Mouse (Mus musculus) gastrocnemius, postnatal 10 days (tissue): ENCODE measurements around the gene Prss16. TPM values are rescaled to one million over a fixed set of nuclear protein-coding genes. Genes with fewer than 3 reads are reported as not detected.

Experiments
- DNase-seq: peaks from one replicate; pipeline ENCODE4 v3.0.0; 2021; ENCODE audit warnings: mixed read lengths
- microRNA-seq, 2 experiments: library from miRNA; unstranded; fragments of <30 nt; microRNA quantifications; one replicate each; pipeline ENCODE4 v1.2.0; 2021
- total RNA-seq, 2 experiments: library from RNA; stranded (reverse); gene quantifications; 2 replicates each; pipeline ENCODE4 v1.2.3; 2021

The Prss16 gene
- total RNA-seq, 2 experiments from 2014 or later: not detected

DNA sequence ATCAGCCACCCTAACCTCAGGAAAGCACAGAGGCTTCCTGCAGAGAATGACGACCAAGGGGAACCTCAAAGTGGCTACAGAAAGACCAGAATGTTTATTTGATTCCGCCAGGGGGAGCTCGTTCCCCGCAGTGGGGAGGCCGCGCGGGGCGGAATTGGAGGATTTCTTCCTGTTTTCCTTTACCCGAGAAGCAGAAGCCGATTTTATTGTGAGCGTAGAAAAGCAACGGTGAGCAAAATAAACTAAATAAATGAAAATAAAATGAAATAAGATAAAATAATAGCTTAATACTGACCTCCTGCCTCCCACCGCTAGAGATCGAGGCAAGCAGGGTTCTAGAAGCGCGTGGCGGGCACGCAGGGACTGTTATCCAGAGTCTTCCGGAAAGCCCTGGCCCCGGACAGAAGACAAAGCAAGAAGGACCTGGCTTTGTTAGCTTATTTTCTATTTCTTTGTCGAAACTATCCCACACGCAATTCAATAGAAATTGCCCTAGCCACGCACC lies 35.3 kb downstream of the Prss16 start:
- DNase-seq: peak; percentile 89

DNA sequence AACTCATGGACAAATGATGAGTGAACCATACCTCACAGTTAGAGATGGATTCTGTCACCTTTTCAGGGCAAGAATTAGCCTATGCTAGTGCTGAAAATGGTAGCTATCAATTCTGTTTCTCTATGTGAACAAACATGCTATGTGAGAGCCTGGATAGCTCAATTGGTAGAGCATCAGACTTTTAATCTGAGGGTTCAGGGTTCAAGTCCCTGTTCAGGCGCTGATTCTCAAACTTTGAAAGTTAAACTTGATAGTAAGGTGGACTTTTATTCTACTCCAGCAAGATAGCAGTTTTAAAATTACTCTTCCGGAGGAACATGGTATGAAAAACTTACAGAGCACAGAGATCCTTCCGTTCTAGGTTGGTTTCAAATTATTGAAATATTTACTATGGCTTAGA lies 37.9 kb downstream of the Prss16 start:
- DNase-seq: no peak

DNA sequence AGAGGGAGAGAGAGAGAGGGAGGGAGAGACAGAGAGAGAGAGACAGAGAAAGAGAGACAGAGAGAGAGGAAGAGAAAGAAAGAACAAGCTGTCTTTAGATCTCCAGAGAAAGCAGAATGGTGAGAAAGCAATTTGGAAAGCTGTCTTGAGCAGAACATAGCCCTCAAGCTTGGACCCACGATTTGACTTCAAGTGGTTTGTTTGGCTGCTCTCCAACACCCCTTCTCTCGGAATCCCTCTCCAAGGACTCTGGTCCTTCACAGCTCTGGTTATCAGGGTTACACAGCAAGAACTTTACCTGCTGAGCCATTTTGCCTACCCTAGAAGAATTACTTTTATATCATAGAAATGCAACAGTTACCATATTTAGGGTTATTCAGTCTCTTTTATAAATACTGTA lies 39.7 kb downstream of the Prss16 start:
- no peak for DNase-seq

DNA sequence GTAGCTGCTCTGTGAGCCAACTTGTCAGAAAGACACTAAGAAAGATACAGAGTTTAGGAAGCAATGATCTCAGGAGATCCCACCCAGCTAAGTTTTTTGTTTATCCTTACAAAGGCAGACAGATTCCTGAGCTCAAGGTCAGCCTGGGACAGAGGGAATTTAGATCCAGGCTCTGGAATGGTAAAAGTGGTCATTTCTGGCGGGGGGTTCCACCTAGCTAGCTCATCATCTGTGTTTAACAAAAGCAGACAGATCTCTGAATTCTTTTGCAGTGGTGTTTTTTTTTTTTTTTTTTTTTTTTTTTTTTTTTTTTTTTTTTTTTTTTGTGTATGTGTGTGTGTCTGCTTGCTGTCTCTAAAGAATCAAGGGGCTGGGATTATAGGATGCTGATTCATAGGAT lies 40.3 kb downstream of the Prss16 start:
- no peak for DNase-seq

Small RNA genes within 50 kb of the gene (microRNA-seq; reads per million reads assigned to microRNA genes)
- gene Gm44390 (0 reads per million in 2 experiments), gene Gm44486 (0 reads per million in 2 experiments)

Other genes starting within 250 kb of the Prss16 start
- 100 to 1,000 TPM; 122 to 129 TPM for gene Hist1h1b, start 229.1 kb downstream of the Prss16 start, total RNA-seq
- gene Hist1h3i, start 226.4 kb downstream of the Prss16 start, total RNA-seq: 100 to 1,000 TPM; 199 to 235 TPM
- gene Hist1h2an, start 222.5 kb downstream of the Prss16 start, total RNA-seq: 10 to 100 TPM; 37.8 to 38.8 TPM
- gene Hist1h2bp, start 222.3 kb downstream of the Prss16 start, total RNA-seq: 10 to 100 TPM; 78.8 to 79.4 TPM
- gene Hist1h2bq, start 199.5 kb downstream of the Prss16 start, total RNA-seq: 100 to 1,000 TPM; 140 to 150 TPM
- 100 to 1,000 TPM; 240 to 250 TPM for gene Hist1h2ao, start 199.3 kb downstream of the Prss16 start, total RNA-seq
- gene Hist1h4m, start 198.0 kb downstream of the Prss16 start, total RNA-seq: 100 to 1,000 TPM; 345 to 353 TPM
- 10 to 100 TPM; 17.9 to 46.6 TPM for gene Hist1h4n, start 177.5 kb downstream of the Prss16 start, total RNA-seq
- 100 to 1,000 TPM in 1 of 2 experiments, 10 to 100 TPM in 1; 86.5 to 153 TPM for gene Hist1h2ap, start 176.2 kb downstream of the Prss16 start, total RNA-seq
- 100 to 1,000 TPM; 139 to 146 TPM for gene Hist1h2br, start 176.0 kb downstream of the Prss16 start, total RNA-seq
- 1 to 10 TPM in 1 of 2 experiments, under 1 TPM in 1; 0.73 to 1.2 TPM for gene Zfp184, start 64.6 kb downstream of the Prss16 start, total RNA-seq
- not detected for gene Pom121l2, start 28.5 kb downstream of the Prss16 start, total RNA-seq
- gene Hist1h2ah, start 25.8 kb upstream of the Prss16 start, total RNA-seq: 100 to 1,000 TPM; 171 to 199 TPM
- gene Hist1h2bk, start 26.1 kb upstream of the Prss16 start, total RNA-seq: 100 to 1,000 TPM; 209 to 249 TPM
- 10 to 100 TPM; 77.9 to 89.2 TPM for gene Hist1h4i, start 31.6 kb upstream of the Prss16 start, total RNA-seq
- gene Hist1h2ag, start 33.2 kb upstream of the Prss16 start, total RNA-seq: 100 to 1,000 TPM; 133 to 135 TPM
- 100 to 1,000 TPM; 117 to 122 TPM for gene Hist1h2bj, start 33.5 kb upstream of the Prss16 start, total RNA-seq
- gene Vmn1r188, start 74.7 kb upstream of the Prss16 start, total RNA-seq: not detected
- gene Vmn1r189, start 96.1 kb upstream of the Prss16 start, total RNA-seq: not detected
- gene Vmn1r191, start 174.2 kb upstream of the Prss16 start, total RNA-seq: not detected
- not detected for gene Vmn1r192, start 181.4 kb upstream of the Prss16 start, total RNA-seq
- gene Vmn1r193, start 213.4 kb upstream of the Prss16 start, total RNA-seq: not detected
- not detected for gene Vmn1r194, start 234.5 kb upstream of the Prss16 start, total RNA-seq